Mouse (Mus musculus) testis, adult 2 months (tissue): ENCODE measurements around the gene Dnajb13. TPM values are rescaled to one million over a fixed set of nuclear protein-coding genes. Genes with fewer than 3 reads are reported as not detected.

ENCODE experiments used
- H3K27ac ChIP-seq: fragments of 200-500 bp; 2 replicates; pipeline ENCODE4 v1.5.1; 2012; ENCODE audit warnings: low read depth, low read length; ENCODE audit not compliant: control insufficient read depth, insufficient read depth
- H3K27me3 ChIP-seq: fragments of 200-500 bp; 2 replicates; pipeline ENCODE4 v1.6.1; 2012; ENCODE audit warnings: mild to moderate bottlenecking, low read length, moderate library complexity; ENCODE audit not compliant: control insufficient read depth, insufficient read depth
- H3K36me3 ChIP-seq: fragments of 200-500 bp; 2 replicates; pipeline ENCODE4 v1.6.1; 2012; ENCODE audit warnings: mild to moderate bottlenecking, low read length; ENCODE audit not compliant: control insufficient read depth, insufficient read depth
- H3K4me1 ChIP-seq: fragments of 200-500 bp; 2 replicates; pipeline ENCODE4 v1.6.1; 2012; ENCODE audit warnings: low read length; ENCODE audit not compliant: control insufficient read depth, insufficient read depth
- H3K4me3 ChIP-seq: fragments of 200-500 bp; 2 replicates; pipeline ENCODE4 v1.5.1; 2012; ENCODE audit warnings: low read depth, mild to moderate bottlenecking, low read length, moderate library complexity, mixed read lengths; ENCODE audit not compliant: control insufficient read depth
- CTCF ChIP-seq: fragments of 200-500 bp; IDR thresholded peaks from 2 replicates; pipeline ENCODE4 v1.5.1; 2012; ENCODE audit warnings: low read depth, mild to moderate bottlenecking, inconsistent platforms, low read length, moderate library complexity; ENCODE audit not compliant: control insufficient read depth, insufficient read depth, insufficient replicate concordance
- POLR2A ChIP-seq: fragments of 200-500 bp; IDR thresholded peaks from 2 replicates; pipeline ENCODE4 v1.6.1; 2012; ENCODE audit warnings: low read depth, mild to moderate bottlenecking, inconsistent platforms, low read length, moderate library complexity; ENCODE audit not compliant: control insufficient read depth
- polyA plus RNA-seq: library from polyadenylated mRNA; depleted of rRNA; stranded (reverse); fragments of >200 nt; gene quantifications from 2 replicates; pipeline ENCODE4 v1.2.3, GENCODE M21; 2012

The Dnajb13 gene
- polyA plus RNA-seq, 1 experiment = 538 TPM

DNA sequence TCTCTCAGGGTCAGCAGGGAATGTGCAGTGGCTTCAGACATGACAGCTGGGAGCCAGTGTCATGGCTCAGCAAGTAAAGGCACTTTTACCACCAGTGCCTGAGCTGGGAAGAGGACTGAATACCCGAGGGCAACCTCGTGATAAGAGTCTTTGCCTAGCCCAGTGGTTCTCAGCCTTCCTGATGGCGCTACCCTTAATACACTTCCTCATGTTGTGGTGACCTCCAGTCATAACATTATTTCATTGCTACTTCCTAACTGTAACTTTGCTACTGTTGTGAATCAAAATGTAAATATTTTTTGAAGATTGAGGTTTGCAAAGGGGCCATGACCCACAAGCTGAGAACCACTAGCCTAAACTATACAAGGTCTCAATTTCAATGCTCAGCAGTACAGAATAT is 6.1 kb downstream of the Dnajb13 start:
- Histone ChIP-seq H3K4me1 (0 out of 2 replicates have a peak, but pooled peaks cover 2% of the 10 kb centered on the region), H3K27me3 (no peaks in the 10 kb centered on the region), H3K36me3 (no peaks in the 10 kb centered on the region), H3K27ac (no peak overlapping the region), H3K4me3 (no peak overlapping the region)
- TF ChIP-seq POLR2A (no peak), CTCF (no peak)

DNA sequence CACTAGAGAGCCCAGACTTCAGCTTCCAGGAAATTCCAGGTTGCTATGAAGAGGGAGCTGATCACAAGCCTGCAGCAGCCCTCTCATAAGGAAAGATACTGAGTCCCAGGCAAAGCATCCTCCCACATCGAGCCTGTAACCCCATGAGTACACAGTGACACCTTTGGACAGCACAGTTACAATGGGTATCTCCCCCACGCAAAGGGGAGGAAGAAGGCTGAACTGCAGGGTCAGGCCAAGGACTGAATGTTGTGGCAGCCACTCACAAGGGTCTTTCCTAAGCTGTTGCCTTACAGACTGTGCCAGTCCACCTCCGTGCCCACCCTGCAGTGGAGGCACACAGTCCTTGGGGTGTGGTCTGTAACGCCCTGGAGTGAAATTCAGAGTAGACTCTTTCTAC is 8.3 kb downstream of the Dnajb13 start:
- no peak overlapping the region for H3K4me3 ChIP-seq
- no peaks in the 10 kb centered on the region for H3K36me3 ChIP-seq
- H3K27ac ChIP-seq = no peak overlapping the region
- TF ChIP-seq POLR2A (no peak), CTCF (no peak)
- H3K4me1 ChIP-seq = 0 out of 2 replicates have a peak, but pooled peaks cover 2% of the 10 kb centered on the region
- no peaks in the 10 kb centered on the region for H3K27me3 ChIP-seq

DNA sequence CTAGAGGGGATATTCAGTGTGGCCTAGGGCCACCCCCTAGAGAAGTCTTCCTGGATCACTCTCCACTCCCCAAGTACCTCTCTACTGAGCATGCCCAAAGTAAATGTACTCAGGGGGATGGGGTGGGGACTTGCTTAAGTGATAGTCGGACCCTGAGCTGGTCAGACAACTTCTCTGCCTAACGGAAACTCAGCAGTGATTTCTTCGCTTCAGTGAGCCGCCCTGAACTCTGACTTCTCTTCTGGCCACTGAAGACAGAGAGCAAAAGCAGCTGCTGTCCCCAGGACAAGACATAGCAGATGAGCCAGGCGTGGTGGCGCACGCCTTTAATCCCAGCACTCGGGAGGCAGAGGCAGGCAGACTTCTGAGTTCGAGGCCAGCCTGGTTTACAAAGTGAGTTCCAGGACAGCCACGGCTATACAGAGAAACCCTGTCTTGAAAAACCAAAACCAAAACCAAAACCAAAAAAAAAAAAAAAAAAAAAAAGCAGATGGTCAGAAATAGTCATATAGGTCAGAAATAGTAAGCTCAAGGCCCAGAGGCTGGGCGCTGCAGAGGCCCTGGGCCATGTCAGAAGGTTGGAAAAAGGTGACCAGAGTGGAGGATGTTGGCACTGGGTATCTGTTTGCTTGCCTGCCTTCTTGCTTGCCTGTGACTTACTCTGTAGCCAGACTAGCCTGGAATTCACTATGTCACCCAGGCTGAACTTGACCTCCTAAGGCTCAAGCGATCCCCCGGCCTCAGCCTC is 9.8 kb downstream of the Dnajb13 start:
- Histone ChIP-seq H3K4me3 (no peak overlapping the region), H3K27ac (no peak overlapping the region), H3K36me3 (no peaks in the 10 kb centered on the region), H3K4me1 (peaks cover 2% of the 10 kb centered on the region), H3K27me3 (no peaks in the 10 kb centered on the region)
- TF ChIP-seq CTCF (no peak), POLR2A (no peak)

DNA sequence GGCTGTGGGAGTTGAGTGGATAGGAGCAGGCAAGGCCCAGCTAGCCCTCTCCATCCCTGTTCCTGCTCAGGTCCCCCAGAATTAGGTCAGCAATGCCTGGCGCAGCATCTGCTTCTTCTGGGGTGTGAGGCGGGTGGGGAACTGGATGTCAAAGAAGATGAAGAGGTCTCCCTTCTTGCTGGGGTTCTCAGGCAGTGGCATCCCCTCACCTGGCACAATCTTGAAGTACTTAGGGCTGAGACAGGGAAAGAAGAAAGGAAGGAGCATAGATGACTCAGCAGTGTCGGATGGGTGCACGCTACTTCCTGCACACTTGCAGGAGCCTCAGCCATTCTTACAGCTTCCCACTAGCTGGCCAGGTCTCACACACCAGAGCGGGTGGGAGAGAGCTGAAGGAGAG is 11.7 kb downstream of the Dnajb13 start:
- Histone ChIP-seq H3K4me1 (peaks cover 2% of the 10 kb centered on the region), H3K4me3 (no peak overlapping the region), H3K36me3 (no peaks in the 10 kb centered on the region), H3K27me3 (no peaks in the 10 kb centered on the region), H3K27ac (no peak overlapping the region)
- no peak for TF ChIP-seq POLR2A
- no peak for TF ChIP-seq CTCF

DNA sequence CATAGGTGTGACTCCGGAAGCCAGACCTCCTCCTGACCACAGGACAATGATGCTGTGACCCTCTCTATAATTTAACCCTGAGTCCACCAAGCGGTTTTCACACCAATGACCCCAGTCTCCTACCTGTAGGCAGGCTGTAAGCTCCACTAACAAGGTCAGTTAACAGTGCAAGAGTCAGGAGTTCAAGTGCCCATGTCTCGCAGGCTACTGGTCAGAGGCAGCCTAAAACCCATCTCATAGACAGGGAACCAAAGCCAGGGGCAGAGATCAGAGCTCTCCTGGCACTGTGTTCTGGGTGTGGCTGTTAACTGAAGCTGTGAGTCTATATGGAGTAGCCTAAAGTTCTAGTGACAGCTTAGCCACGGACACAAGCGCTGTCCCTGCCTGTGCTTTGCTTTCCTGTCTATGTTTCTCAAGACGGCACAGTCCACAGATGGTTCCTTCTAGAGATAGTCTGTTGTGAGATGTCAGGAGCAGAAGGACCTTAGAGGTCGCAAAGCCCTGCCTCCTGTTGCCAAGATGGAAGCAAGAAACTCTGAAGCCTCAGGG is 12.3 kb downstream of the Dnajb13 start:
- H3K27me3 ChIP-seq = no peaks in the 10 kb centered on the region
- H3K27ac ChIP-seq = no peak overlapping the region
- TF ChIP-seq CTCF (no peak), POLR2A (no peak)
- no peak overlapping the region for H3K4me3 ChIP-seq
- peaks cover 2% of the 10 kb centered on the region for H3K4me1 ChIP-seq
- H3K36me3 ChIP-seq = no peaks in the 10 kb centered on the region

DNA sequence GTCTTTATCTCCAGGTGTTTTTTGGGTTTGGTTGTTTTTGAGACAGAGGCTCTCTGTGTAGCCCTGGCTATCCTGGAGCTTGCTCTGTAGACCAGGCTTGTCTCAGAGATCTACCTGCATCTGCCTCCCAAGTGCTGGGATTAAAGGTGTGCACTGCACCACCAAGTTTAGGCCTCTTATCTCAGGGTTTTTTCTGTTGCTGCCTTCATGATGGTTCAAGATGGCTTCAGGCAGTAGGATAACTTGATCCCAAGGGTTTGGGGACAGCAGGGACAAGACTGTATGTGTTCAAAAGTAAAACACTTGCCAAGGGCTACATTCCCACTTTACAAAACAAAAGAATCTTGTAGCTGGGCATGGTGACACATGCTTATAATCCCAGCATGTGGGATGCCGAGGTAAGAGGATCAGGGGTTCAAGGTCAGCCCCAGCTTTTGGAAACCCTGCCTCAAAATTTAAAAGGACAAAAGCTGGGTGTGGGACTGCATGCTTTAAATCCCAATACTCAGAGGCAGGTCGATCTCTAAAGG is 12.9 kb downstream of the Dnajb13 start:
- Histone ChIP-seq H3K4me3 (no peak overlapping the region), H3K36me3 (no peaks in the 10 kb centered on the region), H3K27me3 (no peaks in the 10 kb centered on the region), H3K27ac (no peak overlapping the region), H3K4me1 (peaks cover 2% of the 10 kb centered on the region)
- no peak for TF ChIP-seq CTCF

DNA sequence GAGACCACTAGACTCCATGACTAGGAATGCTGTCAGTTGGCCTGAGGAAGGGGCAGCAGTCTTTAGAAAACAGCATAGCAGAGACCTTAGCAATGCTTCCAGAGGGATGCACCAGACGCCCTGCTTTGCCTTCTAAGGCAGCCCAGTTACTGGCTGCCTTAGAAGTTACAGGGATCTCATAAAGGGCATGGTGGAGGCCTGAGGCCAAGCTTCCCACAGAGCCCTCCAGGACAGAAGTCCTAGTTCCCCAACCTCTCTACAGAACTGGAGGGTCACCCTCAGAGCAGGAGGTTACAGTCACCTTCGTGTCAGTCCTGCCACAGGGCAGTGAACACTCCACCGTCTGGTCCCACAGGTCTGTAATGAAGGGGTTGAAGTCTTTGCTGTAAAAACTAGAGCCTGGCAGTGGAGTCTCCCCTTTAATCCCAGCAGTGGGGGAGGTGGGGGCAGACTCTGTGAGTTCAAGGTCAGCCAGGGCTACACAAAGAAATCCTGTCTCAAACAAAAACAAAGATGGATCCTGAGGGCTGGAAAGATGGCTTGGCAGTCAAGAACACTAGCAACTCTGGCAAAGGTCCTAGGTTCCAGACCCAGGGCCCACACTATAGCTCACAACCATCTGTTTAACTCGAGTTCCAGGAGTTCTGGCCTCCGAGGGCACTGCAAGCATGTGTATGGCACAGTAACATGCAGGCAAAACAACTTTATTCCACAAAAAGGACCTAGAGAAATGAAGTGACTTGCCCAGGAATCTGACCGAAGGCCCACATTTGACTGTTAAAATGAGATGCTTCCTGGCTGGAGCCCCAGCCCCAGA is 13.5 kb downstream of the Dnajb13 start:
- no peak overlapping the region for H3K4me3 ChIP-seq
- no peaks in the 10 kb centered on the region for H3K36me3 ChIP-seq
- no peaks in the 10 kb centered on the region for H3K27me3 ChIP-seq
- H3K4me1 ChIP-seq = peaks cover 2% of the 10 kb centered on the region
- no peak overlapping the region for H3K27ac ChIP-seq
- TF ChIP-seq CTCF (no peak), POLR2A (no peak; the same call in 1 of the 2 replicates)
